Mouse (Mus musculus): Measurements from ENCODE around the gene Lrch1. TPM values are rescaled to one million over a fixed set of nuclear protein-coding genes. Genes with fewer than 3 reads are reported as not detected.

Lrch1 gene
- total and polyA plus RNA-seq, 3 experiments, result 4.7 to 15.0 (median 10.8) TPM

DNA sequence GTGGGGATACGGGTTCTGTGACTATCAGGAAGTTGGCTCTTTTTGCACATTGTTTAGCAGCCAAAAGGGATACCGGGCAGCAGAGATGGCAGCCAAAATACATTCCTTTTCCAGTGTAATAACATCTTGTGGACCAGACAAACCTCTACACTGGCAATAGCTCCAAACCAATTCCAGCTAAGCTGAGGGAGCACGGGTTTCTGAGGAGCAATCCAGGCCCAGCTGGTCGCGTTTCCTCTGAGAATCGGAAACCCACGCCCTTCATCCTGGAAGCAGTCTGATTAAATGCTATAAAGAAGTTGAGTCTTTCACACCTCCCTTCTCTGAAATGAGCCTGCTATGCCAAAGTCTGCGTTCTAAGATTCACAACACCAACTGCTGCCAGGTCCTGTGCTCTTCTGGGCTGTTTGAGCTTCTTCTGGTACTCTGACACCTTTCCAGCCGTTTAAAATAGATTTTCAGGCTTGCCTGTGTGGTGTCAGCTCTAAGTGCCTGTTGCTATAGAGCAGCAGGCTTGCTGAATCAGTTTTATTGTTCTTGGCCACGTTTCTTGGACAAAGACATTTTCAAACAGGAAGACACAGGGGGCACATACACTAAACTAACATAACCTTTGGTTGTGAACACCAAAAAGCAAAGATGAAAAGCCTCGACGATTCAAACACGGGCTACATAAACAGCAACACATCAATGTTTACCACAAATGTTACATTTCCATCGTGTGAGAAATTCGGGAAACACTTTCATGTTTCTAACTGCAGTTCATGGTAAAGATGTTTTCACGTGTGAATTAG is 94.5 kb downstream of the Lrch1 start:
- no peak for DNase-seq

DNA sequence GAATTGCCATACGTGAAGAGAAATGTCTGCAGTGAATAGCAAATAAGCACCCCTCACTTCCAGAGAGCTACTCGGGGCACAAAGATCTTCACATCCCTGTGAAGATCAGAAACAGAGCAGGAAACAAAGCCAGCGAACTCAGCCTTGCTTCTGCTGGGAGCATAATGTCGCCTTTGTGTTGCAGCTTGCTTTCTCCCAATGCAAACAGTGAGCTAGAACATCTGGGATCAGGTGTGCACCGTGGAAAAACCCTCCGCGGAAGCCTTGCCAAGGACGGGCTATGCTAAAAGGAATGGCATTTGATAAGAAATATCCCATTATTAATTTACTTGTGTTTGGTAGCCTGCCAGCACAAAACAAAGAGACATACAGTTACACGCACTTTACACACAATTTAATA is 95.8 kb downstream of the Lrch1 start:
- peak; percentile 26 for DNase-seq

- DNase-seq, result no peak
Measured at GRCm38 (mm10) chr14:74849020-74849419, 98.7 kb downstream of the Lrch1 start.

DNA sequence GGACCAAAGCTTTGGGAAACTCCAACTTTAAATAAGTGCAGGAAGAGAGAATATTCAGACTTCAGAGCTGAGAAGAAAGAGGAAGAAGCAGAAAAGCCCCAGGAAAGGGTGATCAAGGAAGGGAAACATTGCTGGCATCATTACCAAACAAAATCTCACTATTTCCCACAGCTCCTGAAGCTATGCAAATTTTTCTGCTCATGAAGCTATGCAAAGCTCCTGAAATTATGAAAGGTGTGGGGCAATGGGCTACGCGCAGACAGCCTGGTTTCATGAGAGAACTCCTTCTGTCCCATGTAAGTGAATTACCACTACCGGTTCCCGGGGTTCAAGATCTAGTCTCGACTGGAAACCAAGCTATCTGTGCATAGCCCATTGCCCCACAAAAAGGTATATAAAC is 99.5 kb downstream of the Lrch1 start:
- no peak for DNase-seq

- DNase-seq, result no peak
Measured at GRCm38 (mm10) chr14:74847311-74848133, 100.2 kb downstream of the Lrch1 start.

- no peak for DNase-seq
Measured at GRCm38 (mm10) chr14:74846668-74847067, 101.0 kb downstream of the Lrch1 start.

DNA sequence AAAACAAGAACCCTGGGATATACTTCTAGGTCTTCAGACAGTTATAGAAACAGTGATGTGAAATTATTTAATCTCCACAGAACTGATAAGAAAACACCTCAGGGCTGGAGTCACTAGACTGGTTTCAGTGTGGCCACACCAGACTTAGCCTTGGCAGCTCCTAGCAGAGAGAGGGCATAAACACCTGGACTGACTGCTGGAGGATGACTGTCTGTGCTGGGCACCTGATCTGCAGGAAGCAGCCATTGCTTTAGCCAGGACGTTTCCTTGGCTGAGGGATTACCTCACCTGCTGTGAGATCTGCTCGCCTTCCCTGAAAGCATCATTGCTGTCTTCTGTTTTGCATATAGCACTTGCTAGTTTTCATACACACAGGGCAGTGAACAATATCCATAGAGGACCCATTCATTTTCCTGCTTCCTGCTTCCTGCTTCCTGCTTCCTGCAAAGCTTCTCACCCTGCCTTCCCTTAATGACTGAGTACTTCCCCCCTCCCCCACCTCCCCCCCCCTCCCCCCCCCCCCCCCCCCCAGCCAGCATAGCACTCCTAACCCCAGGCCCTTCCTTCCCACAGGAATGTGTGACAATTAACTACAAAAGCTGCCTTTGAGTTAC is 101.9 kb downstream of the Lrch1 start:
- DNase-seq, result no peak

- no peak for DNase-seq
Measured at GRCm38 (mm10) chr14:74841708-74842107, 106.0 kb downstream of the Lrch1 start.

GRCm38 (mm10) chr14:74841297-74841696 is 106.4 kb downstream of the Lrch1 start:
- no peak for DNase-seq

DNA sequence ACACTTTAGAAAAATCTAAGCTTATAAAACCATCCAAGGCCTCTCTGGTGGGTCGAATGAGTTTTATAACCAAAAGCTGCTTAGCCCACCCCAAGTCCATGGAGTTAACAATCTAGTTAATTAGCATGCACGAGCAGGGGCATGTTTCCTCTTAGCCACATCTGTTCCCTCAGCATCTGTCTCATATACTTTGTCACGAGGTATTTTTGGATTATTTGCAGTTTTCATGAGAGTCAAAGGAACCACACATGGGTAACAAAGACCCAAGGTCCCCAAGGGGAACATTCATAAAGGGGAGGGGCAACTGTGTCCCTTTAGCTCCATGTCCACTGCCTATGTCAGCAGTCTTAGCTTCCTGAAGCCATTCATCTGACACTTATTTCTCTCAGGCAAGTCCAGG is 106.9 kb downstream of the Lrch1 start:
- no peak for DNase-seq

DNA sequence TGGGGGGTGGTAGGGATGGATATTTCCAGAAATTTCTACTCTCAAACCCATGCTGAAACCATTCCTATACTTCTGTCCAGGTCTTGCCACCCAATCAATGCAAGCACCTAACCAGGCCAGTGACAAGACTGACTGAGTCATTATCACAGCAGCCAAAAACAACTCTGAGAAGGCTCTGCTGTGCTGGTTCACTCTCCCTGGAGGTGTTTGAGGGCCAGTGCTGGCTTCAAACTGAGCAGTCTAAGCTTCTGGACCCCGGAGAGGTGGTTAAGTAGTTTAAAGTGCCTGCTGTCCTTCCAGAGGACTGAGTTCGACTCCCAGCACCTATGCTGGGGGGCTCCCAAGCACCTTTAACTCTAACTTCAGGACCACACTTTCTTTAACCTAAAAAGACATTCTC is 107.3 kb downstream of the Lrch1 start:
- DNase-seq, result peak; percentile 9

- DNase-seq, result no peak
Measured at GRCm38 (mm10) chr14:74838816-74839215, 108.9 kb downstream of the Lrch1 start.

DNA sequence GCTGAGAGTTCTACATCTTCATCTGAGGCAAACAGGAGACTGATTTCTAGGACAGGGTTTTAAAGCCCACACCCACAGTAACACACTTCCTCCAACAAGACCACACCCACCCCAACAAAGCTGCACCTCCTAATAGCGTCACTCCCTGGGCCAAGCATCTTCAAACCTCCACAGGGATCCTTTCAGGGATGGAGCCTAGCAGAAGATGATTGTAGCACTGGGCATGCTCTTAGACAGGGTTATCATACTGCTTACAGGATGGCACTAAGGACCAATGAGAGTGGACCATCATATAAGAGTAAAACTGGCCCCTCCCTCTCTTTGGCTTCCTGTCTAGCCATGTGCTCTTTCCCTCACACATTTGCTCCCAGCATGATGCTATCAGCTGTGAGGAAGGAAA is 112.7 kb downstream of the Lrch1 start:
- DNase-seq, result no peak

GRCm38 (mm10) chr14:74834215-74834614 is 113.5 kb downstream of the Lrch1 start:
- no peak for DNase-seq

DNA sequence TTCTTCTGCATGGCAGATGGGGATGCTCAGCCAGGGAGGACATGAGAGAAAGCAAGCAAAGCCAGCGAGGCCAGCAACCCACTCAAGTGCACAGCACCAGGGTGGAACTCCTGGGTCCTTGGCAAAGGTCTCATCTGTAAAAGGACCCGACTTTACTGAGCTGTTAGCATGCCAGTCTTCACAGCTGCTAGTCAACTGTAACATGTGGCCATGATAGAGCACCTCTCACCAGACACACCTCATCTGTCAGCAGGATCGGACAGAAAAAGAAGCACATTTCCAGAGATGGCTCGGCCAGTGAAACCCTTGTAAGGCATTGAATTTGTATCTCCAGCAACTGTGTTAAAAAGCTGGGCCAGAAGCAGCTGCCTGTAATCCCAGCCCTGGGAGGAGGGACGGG is 116.0 kb downstream of the Lrch1 start:
- no peak for DNase-seq

DNA sequence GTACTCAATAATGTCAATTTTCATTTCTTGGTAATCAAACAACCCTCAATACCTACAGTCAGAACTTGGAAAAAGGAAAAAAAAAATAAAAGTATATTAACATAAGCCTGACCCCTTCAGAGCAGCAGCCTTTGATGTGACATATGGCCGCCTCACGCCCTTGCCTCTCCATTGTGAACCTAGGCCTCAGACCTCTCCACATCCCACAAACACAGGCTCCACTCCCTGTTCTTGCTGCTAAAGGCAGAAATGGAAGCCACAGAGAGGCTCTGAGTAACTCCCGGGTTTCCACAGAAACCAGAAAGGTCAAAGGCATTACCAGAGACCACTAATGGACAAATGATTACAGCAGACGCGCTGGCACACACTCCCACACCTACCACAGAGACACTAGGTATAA is 116.6 kb downstream of the Lrch1 start:
- DNase-seq, result no peak

- DNase-seq, result no peak
Measured at GRCm38 (mm10) chr14:74830591-74830990, 117.1 kb downstream of the Lrch1 start.

- DNase-seq, result no peak
Measured at GRCm38 (mm10) chr14:74822757-74823680, 124.7 kb downstream of the Lrch1 start.

- DNase-seq, result no peak
Measured at GRCm38 (mm10) chr14:74822048-74822447, 125.6 kb downstream of the Lrch1 start.

GRCm38 (mm10) chr14:74820180-74820813 is 127.4 kb downstream of the Lrch1 start:
- no peak for DNase-seq

GRCm38 (mm10) chr14:74816705-74817104 is 131.0 kb downstream of the Lrch1 start:
- DNase-seq, result no peak

Measured in adrenal gland, adult 2 months (tissue).